13 mouse cellular contexts compared by ENCODE assay signal in the genomic region with DNA sequence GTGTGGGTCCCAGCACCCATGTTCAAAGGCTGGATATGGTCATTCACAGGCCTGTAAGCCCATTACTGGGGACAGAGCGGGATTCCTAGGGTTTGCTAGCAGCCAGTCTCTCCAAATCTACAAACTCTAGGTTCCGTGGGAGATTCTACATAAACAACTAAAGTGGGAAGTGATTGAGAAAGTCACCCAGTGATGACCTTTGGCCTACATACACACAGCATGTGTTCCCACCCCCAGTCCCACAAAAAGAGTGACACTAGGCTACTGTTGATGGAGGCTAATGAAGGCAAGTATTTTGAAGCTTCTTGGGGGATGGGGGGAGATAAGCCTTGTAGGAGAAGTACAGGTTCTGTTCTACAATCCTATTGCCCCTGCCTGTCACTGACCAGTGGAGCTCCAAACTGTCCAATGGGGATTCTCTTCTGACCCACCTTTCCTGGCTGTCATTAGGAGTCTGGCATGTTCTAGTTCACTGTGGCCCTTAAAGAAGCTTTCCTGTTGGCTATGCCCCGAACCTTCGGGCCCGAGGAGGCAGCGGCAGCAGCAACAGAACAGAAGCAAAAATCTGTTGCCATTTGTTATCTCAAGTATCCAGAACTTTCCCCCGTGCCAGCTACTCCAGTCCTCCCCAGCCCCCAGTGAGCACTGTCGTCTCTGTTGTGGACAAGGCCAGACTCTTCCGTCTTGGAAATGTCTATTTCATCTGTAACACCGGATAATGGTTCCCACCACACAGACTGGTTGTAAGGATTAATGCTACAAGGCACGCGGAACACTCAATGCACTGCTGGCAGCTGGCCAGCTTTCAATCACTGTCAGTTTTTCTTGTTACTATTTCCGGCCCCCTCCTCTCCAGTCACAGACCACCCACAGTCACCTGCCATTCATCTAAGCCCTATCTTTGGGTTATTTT. TPM values are rescaled to one million over a fixed set of nuclear protein-coding genes. Genes with fewer than 3 reads are reported as not detected.
DNase-seq lines count a peak whose midpoint lies in the region; ATAC-seq and TF ChIP-seq lines count a peak whose summit lies in the region.
"Had no signal": no experiment of that assay in that cellular context is flagged by ENCODE, and none has a peak within 500 bp of the region (broad histone marks: within the 10 kb centered on the region; RNA-seq: fewer than 3 reads in every experiment).

No protein-coding gene starts in this region.

- peaks cover 15% of the 10 kb centered on the region for H3K27me3 ChIP-seq in heart, embryonic 15.5 days
- no peaks in the 10 kb centered on the region for H3K27me3 ChIP-seq in lung, embryonic 14.5 days (ENCODE audit: insufficient read depth, low read length)
- no peaks in the 10 kb centered on the region for H3K27me3 ChIP-seq in embryonic facial prominence, embryonic 10.5 days (replicated peaks; ENCODE audit: low read depth, poor library complexity, severe bottlenecking)
- no peaks in the 10 kb centered on the region for H3K27me3 ChIP-seq in forebrain, postnatal 0 days (ENCODE audit: insufficient read depth, low read length)
- H3K27me3 ChIP-seq: CH12.LX had no signal

- DNase-seq in heart, postnatal 14 days: no peak
- peak; percentile 82 for DNase-seq in lung, embryonic 14.5 days
- no peak for DNase-seq in lung, postnatal 25 days (ENCODE audit: low spot score)
- peak; percentile 41 for DNase-seq in embryonic facial prominence, embryonic 10.5 days (ENCODE audit: low spot score)
- peak; percentile 58 for DNase-seq in forebrain, postnatal 0 days
- DNase-seq in adrenal gland, postnatal 25 days: no peak
- DNase-seq: adrenal gland, adult 2 months; gastrocnemius, postnatal 36 days; kidney, adult 11 months; lung, adult 2 months had no signal

- peak overlapping the region; percentile 27; the same call in 1 of the 2 replicates for H3K27ac ChIP-seq in heart, embryonic 15.5 days
- no peak overlapping the region for H3K27ac ChIP-seq in lung, embryonic 14.5 days (ENCODE audit: low read depth)
- H3K27ac ChIP-seq in embryonic facial prominence, embryonic 10.5 days (replicated peaks): no peak overlapping the region
- no peak overlapping the region for H3K27ac ChIP-seq in forebrain, postnatal 0 days (ENCODE audit: low read depth, low read length)
- H3K27ac ChIP-seq: stomach, postnatal 0 days had no signal

- H3K4me3 ChIP-seq in heart, embryonic 15.5 days: no peak overlapping the region
- H3K4me3 ChIP-seq in lung, embryonic 14.5 days (ENCODE audit: low read depth, low read length): no peak overlapping the region
- no peak overlapping the region for H3K4me3 ChIP-seq in embryonic facial prominence, embryonic 10.5 days
- no peak overlapping the region for H3K4me3 ChIP-seq in forebrain, postnatal 0 days (ENCODE audit: low read depth, low read length)

- no peak for ATAC-seq in heart, embryonic 15.5 days (replicated peaks; ENCODE audit: insufficient number of reproducible peaks, insufficient read depth, low FRiP score, low read depth)
- ATAC-seq in lung, embryonic 14.5 days (ENCODE audit: insufficient read depth): no peak
- ATAC-seq in forebrain, postnatal 0 days: no peak

- TF ChIP-seq CTCF in lung, embryonic 14.5 days (IDR thresholded peaks at IDR 0.05; ENCODE audit: low read depth): no peak
- no peak for TF ChIP-seq CTCF in forebrain, postnatal 0 days (IDR thresholded peaks at IDR 0.05; ENCODE audit: low read depth)

- no peaks in the 10 kb centered on the region for H3K9me3 ChIP-seq in heart, embryonic 15.5 days (replicated peaks)
- H3K9me3 ChIP-seq in lung, embryonic 14.5 days (ENCODE audit: low read depth, low read length): no peaks in the 10 kb centered on the region
- H3K9me3 ChIP-seq in embryonic facial prominence, embryonic 10.5 days: no peaks in the 10 kb centered on the region
- no peaks in the 10 kb centered on the region for H3K9me3 ChIP-seq in forebrain, postnatal 0 days (ENCODE audit: low read length)

- H3K4me2 ChIP-seq in heart, embryonic 15.5 days: peak overlapping the region; percentile 38
- peak overlapping the region; percentile 22; the same call in 1 of the 2 replicates for H3K4me2 ChIP-seq in lung, embryonic 14.5 days
- no peak overlapping the region for H3K4me2 ChIP-seq in forebrain, postnatal 0 days (ENCODE audit: low read depth)

- WGBS in heart, embryonic 15.5 days: 25% methylated on average over 13 of the region's 13 CpGs
- WGBS in lung, embryonic 14.5 days: 16% methylated on average over 13 of the region's 13 CpGs
- 64% methylated on average over 13 of the region's 13 CpGs for WGBS in embryonic facial prominence, embryonic 10.5 days
- 29% methylated on average over 13 of the region's 13 CpGs for WGBS in forebrain, postnatal 0 days

- intact Hi-C loops in heart, postnatal 14 days (cut with DNase I): loop anchor here (2.0 to 10.0 kb wide), 5 partner anchors 35 to 498 kb away; no protein-coding TSS in a partner anchor

- H3K4me1 ChIP-seq in heart, embryonic 15.5 days (replicated peaks): peaks cover 13% of the 10 kb centered on the region
- peaks cover 9% of the 10 kb centered on the region for H3K4me1 ChIP-seq in lung, embryonic 14.5 days (ENCODE audit: insufficient read depth)
- peaks cover 61% of the 10 kb centered on the region for H3K4me1 ChIP-seq in embryonic facial prominence, embryonic 10.5 days
- peaks cover 17% of the 10 kb centered on the region for H3K4me1 ChIP-seq in forebrain, postnatal 0 days (ENCODE audit: insufficient read depth)

- H3K9ac ChIP-seq in heart, embryonic 15.5 days: no peak overlapping the region
- no peak overlapping the region for H3K9ac ChIP-seq in lung, embryonic 14.5 days
- no peak overlapping the region for H3K9ac ChIP-seq in forebrain, postnatal 0 days

- no peaks in the 10 kb centered on the region for H3K36me3 ChIP-seq in heart, embryonic 15.5 days
- H3K36me3 ChIP-seq in lung, embryonic 14.5 days (ENCODE audit: insufficient read depth): no peaks in the 10 kb centered on the region
- H3K36me3 ChIP-seq in embryonic facial prominence, embryonic 10.5 days (replicated peaks): no peaks in the 10 kb centered on the region
- no peaks in the 10 kb centered on the region for H3K36me3 ChIP-seq in forebrain, postnatal 0 days (ENCODE audit: insufficient read depth)

RNA-seq across cellular contexts. Expression of a gene that starts 30.8 kb away (rescaled TPM):
- 0.25 and 0.62 TPM in 2 replicates for polyA plus RNA-seq in heart, embryonic 15.5 days (2015; fragmentation: Nextera tagmentation; extraction: Ambion mirVana)
- total RNA-seq in heart, postnatal 14 days (2021): under 1 TPM; 0.12 to 0.22 TPM
- 0.70 and 1.1 TPM in 2 replicates for polyA plus RNA-seq in lung, embryonic 14.5 days (2014; fragmentation: Nextera tagmentation; extraction: Ambion mirVana)
- polyA plus RNA-seq in embryonic facial prominence, embryonic 10.5 days (2016; fragmentation: Nextera tagmentation; extraction: Ambion mirVana): 1.8 and 2.4 TPM in 2 replicates
- 68.2 and 86.1 TPM in 2 replicates for total RNA-seq in forebrain, postnatal 0 days (2014; rRNA removed)
- 14.7 and 21.7 TPM in 2 replicates for polyA plus RNA-seq in forebrain, postnatal 0 days (2015; fragmentation: Nextera tagmentation; extraction: Ambion mirVana)
- 6.4 and 11.1 TPM in 2 replicates for total RNA-seq in adrenal gland, postnatal 25 days (2021)

RNA-seq across cellular contexts. Expression of a gene that starts 39.4 kb away (rescaled TPM):
- 9.4 and 13.8 TPM in 2 replicates for polyA plus RNA-seq in heart, embryonic 15.5 days (2015; fragmentation: Nextera tagmentation; extraction: Ambion mirVana)
- total RNA-seq in heart, postnatal 14 days (2021): 1 to 10 TPM; 3.6 to 3.9 TPM
- polyA plus RNA-seq in lung, embryonic 14.5 days (2014; fragmentation: Nextera tagmentation; extraction: Ambion mirVana): 24.3 and 25.1 TPM in 2 replicates
- 36.0 and 41.5 TPM in 2 replicates for polyA plus RNA-seq in embryonic facial prominence, embryonic 10.5 days (2016; fragmentation: Nextera tagmentation; extraction: Ambion mirVana)
- total RNA-seq in forebrain, postnatal 0 days (2014; rRNA removed): 15.6 and 15.7 TPM in 2 replicates
- 16.0 and 18.7 TPM in 2 replicates for polyA plus RNA-seq in forebrain, postnatal 0 days (2015; fragmentation: Nextera tagmentation; extraction: Ambion mirVana)
- 11.6 and 12.9 TPM in 2 replicates for total RNA-seq in adrenal gland, postnatal 25 days (2021)

RNA-seq across cellular contexts. Expression of a gene that starts 54.1 kb away (rescaled TPM):
- 87.5 and 97.3 TPM in 2 replicates for polyA plus RNA-seq in heart, embryonic 15.5 days (2015; fragmentation: Nextera tagmentation; extraction: Ambion mirVana)
- total RNA-seq in heart, postnatal 14 days (2021): 10 to 100 TPM; 66.3 to 67.9 TPM
- polyA plus RNA-seq in lung, embryonic 14.5 days (2014; fragmentation: Nextera tagmentation; extraction: Ambion mirVana): 113 and 114 TPM in 2 replicates
- 126 and 128 TPM in 2 replicates for polyA plus RNA-seq in embryonic facial prominence, embryonic 10.5 days (2016; fragmentation: Nextera tagmentation; extraction: Ambion mirVana)
- total RNA-seq in forebrain, postnatal 0 days (2014; rRNA removed): 72.7 and 78.2 TPM in 2 replicates
- polyA plus RNA-seq in forebrain, postnatal 0 days (2015; fragmentation: Nextera tagmentation; extraction: Ambion mirVana): 74.6 and 81.4 TPM in 2 replicates
- total RNA-seq in adrenal gland, postnatal 25 days (2021): 62.8 and 68.9 TPM in 2 replicates

Comparison
In these comparisons a context has a peak if more than half of its experiments do, and no peak if none do; other contexts are left out.
1. DNase-seq: peak in lung, embryonic 14.5 days (single experiment), embryonic facial prominence, embryonic 10.5 days (single experiment) and forebrain, postnatal 0 days (single experiment); none in heart, postnatal 14 days (0 of 2), lung, postnatal 25 days (single experiment) and adrenal gland, postnatal 25 days (single experiment).